Mouse (Mus musculus) testis, postnatal 14 days (tissue): ENCODE results near the gene Olfr43.
A peak's percentile ranks its signal among the peaks of the same experiment; 100 is the strongest.

Experiments
- DNase-seq: peaks from one replicate; pipeline ENCODE4 v3.0.0; 2021; ENCODE audit warnings: low spot score

The Olfr43 gene

GRCm38 (mm10) chr11:74211279-74211678 lies at the start of gene Olfr43:
Gene Olfr43, minus strand, starts transcription at chr11:74211379.
- no peak for DNase-seq

- DNase-seq, result no peak
These were observed 48.3 kb upstream of the Olfr43 start, which contains the start of gene Olfr406 for GRCm38 (mm10) chr11:74259508-74259907. Gene Olfr406, plus strand, starts transcription at chr11:74259808.

DNA sequence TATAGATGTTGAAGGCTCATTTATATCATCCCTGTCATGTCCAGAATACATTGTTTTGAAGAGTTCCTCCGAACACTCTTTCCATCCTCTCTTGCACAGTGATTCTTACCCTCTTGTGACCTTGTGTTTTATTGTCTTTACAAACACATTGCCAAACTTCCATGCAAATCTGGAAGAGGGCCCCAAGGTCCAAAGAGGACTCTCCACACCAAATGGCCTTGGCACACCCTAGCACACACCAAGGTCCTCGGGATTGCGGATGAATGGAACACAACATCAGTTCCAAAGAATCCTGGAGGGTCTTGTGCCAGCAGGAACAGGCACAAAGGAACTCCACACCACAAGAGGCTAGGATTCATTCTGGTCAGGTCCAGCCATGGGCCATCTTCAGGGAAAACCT lies 30.0 kb upstream of the Olfr43 start:
- peak; percentile 7 for DNase-seq

GRCm38 (mm10) chr11:74185949-74186348 lies 25.2 kb downstream of the Olfr43 start, which contains the start of gene Olfr403:
Gene Olfr403, plus strand, starts transcription at chr11:74186249.
- no peak for DNase-seq

DNA sequence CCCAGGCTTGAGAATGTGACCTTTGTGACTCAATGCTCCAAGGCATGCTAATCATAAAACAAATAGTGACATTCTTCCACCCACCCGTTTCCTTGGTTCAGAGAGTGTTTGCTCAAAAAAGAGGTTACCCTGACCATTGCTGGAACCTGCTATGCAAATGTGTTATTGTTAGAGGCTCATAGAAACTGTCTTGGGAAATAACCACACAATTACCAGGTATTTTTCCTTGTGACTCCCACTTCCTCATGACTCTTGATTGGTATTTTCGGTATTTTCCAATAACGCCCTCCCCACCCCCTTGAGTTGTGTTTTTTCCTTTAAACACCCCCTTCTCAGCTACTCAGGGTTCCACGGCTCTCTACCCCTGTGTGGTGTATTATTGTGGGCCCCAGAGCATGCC lies 27.4 kb downstream of the Olfr43 start:
- DNase-seq, result no peak

- DNase-seq, result no peak
These were observed 28.0 kb downstream of the Olfr43 start for GRCm38 (mm10) chr11:74183168-74183567.

DNA sequence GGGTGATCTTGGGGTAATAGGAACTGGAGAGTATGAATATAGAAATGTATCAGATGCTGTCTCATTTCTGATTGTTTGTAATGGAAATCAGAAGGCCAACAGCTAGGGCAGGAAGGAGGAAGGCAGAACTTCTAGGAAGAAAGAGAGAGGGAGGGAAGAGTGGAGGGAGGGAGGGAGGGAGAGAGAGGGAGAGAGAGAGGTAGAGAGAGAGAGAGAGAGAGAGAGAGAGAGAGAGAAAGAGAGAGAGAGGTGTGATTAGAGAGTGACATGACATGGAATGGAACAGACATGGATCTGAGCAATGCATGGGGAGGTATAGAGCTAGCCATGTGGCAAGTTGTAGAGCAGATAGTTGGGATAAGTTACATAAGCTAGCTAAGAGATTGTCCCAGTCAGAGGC lies 42.4 kb downstream of the Olfr43 start:
- no peak for DNase-seq
